In genomic region chr12:83208011-83208410, GRCm38 (mm10) we compare ENCODE assay signal across 9 mouse cellular contexts.
DNase-seq lines count a peak whose midpoint lies in the region; ATAC-seq lines count a peak whose summit lies in the region.
"Had no signal": no experiment of that assay in that cellular context is flagged by ENCODE, and none has a peak within 500 bp of the region (broad histone marks: within the 10 kb centered on the region; RNA-seq: fewer than 3 reads in every experiment).

No protein-coding gene starts in this region.

- H3K4me3 ChIP-seq in forebrain, embryonic 14.5 days (ENCODE audit: low read depth, low read length): no peak overlapping the region
- no peak overlapping the region for H3K4me3 ChIP-seq in forebrain, embryonic 10.5 days

- H3K9me3 ChIP-seq in forebrain, embryonic 14.5 days (replicated peaks; ENCODE audit: control insufficient read depth, low read length): no peaks in the 10 kb centered on the region
- no peaks in the 10 kb centered on the region for H3K9me3 ChIP-seq in forebrain, embryonic 10.5 days

- peak; percentile 15; the same call in 1 of the 2 replicates for ATAC-seq in forebrain, embryonic 14.5 days

- no peak overlapping the region for H3K4me2 ChIP-seq in forebrain, embryonic 14.5 days (ENCODE audit: low read length)

- 56% methylated on average over 8 of the region's 8 CpGs for WGBS in forebrain, embryonic 14.5 days
- 62% methylated on average over 8 of the region's 8 CpGs for WGBS in forebrain, embryonic 10.5 days

- H3K36me3 ChIP-seq in forebrain, embryonic 14.5 days (ENCODE audit: control insufficient read depth, insufficient read depth, low read length): no peaks in the 10 kb centered on the region
- H3K36me3 ChIP-seq in forebrain, embryonic 10.5 days (replicated peaks): no peaks in the 10 kb centered on the region

- H3K27ac ChIP-seq in forebrain, embryonic 14.5 days (ENCODE audit: low read depth, low read length): no peak overlapping the region
- H3K27ac ChIP-seq in forebrain, embryonic 10.5 days: no peak overlapping the region

- no peak overlapping the region for H3K9ac ChIP-seq in forebrain, embryonic 14.5 days (ENCODE audit: low read length)

- peaks cover 11% of the 10 kb centered on the region for H3K4me1 ChIP-seq in forebrain, embryonic 14.5 days (ENCODE audit: control insufficient read depth, insufficient read depth, low read length)
- H3K4me1 ChIP-seq in forebrain, embryonic 10.5 days: peaks cover 39% of the 10 kb centered on the region

- DNase-seq in forebrain, embryonic 14.5 days (ENCODE audit: low spot score): peak; percentile 58
- DNase-seq in forebrain, embryonic 10.5 days (ENCODE audit: extremely low spot score, low spot score): no peak
- DNase-seq in R1 (ENCODE audit: low read depth, low spot score): peak; percentile 12
- DNase-seq in cerebellum, postnatal 10 days: peak; percentile 91 to 94
- DNase-seq in layer of hippocampus, postnatal 10 days (ENCODE audit: low spot score in 2 of 2): peak; percentile 61 to 74
- DNase-seq in c-Kit-positive CD71-positive TER-119-positive erythroid progenitor cells, embryonic 14.5 days (ENCODE audit: low spot score): no peak
- no peak for DNase-seq in retina, embryonic 14.5 days (ENCODE audit: low spot score)
- no peak for DNase-seq in kidney, adult 18-20 months
- DNase-seq: kidney, adult 9 months had no signal

- H3K27me3 ChIP-seq in forebrain, embryonic 14.5 days (replicated peaks; ENCODE audit: control insufficient read depth, insufficient read depth, low read length): no peaks in the 10 kb centered on the region
- H3K27me3 ChIP-seq in forebrain, embryonic 10.5 days (ENCODE audit: poor library complexity, severe bottlenecking): no peaks in the 10 kb centered on the region

Comparison
In these comparisons a context has a peak if more than half of its experiments do, and no peak if none do; other contexts are left out.
1. DNase-seq: peak in forebrain, embryonic 14.5 days (single experiment), R1 (single experiment), cerebellum, postnatal 10 days (2 of 2) and layer of hippocampus, postnatal 10 days (2 of 2); none in forebrain, embryonic 10.5 days (single experiment), c-Kit-positive CD71-positive TER-119-positive erythroid progenitor cells, embryonic 14.5 days (single experiment), retina, embryonic 14.5 days (single experiment) and kidney, adult 18-20 months (single experiment).